Mouse (Mus musculus): ENCODE data around the gene Irak3.

Irak3 gene

DNA sequence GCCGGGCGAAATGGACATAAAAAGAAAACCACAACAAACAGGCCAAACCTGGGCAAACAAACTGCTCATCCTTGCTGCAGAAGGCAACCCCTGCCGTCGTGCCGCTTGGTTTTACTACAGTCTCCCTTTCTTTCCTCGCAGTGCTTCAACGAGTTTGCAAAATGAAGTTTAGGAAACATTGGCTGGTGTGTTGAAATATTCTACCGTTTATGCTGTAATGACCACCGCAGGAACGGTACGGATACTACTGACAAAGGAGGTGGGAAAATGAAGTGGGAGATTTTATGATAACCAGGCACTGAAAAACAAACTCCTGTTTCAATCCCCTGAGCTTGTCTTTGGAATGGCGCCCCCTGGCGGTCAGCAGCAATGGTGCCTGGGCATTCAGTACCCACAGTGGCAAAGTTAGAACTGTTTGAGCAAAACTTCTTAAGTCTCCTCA is at the start of gene Irak3:
Irak3 (minus strand) TSS at position 170 of the 442 bp plus-strand sequence.
- in situ Hi-C loops (cut with MboI, MseI) = loop anchor here (10.0 kb wide), 1 partner anchor 87 kb away; the partner anchor contains the start of gene Helb

DNA sequence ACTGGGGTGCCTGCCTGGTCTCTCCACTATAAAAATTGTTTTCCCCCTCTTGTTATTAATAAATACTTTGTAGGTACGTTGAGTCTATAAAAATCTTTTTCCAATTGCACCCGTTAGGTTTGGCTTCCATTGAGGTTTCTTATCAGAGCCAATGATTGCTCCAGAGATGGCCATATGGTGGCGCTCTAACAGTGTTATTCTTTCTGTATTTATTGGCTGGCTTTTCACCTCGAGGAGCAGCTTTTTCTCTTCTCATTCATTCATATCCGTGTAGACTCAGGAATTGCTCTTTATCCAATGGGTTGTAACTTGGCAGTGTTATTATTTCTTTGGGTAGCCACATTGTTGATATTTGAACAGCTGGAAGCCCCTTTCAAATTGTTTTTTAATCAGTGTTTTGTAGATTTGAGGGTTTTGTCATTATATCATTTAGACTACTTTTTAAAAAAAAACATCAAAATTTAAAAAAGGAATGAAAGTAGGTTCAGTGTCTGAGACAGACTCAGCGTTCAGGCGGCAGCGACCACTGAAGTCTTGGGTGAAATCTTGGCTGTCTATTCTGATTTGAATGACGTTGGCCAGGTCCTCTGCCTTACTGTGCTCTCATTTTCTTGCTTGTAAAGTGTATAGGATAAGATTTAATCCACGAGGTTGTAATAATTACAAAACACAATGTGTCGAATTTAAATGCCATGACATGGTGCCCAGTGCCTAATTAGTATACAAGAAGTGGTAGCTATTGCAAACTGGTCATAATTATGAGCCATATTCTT is 49.2 kb upstream of the Irak3 start:
- in situ Hi-C loops (cut with MboI, MseI) = loop anchor here (10.0 kb wide), 1 partner anchor 1804 kb away; no protein-coding TSS in a partner anchor

GRCm38 (mm10) chr10:120246994-120247750 is 45.2 kb upstream of the Irak3 start:
- in situ Hi-C loops (cut with MboI, MseI) = no loop called here

GRCm38 (mm10) chr10:120245681-120246080 is 43.8 kb upstream of the Irak3 start:
- in situ Hi-C loops (cut with MboI, MseI) = no loop called here

- in situ Hi-C loops (cut with MboI, MseI) = no loop called here
Measured at GRCm38 (mm10) chr10:120242421-120242820, 40.5 kb upstream of the Irak3 start.

DNA sequence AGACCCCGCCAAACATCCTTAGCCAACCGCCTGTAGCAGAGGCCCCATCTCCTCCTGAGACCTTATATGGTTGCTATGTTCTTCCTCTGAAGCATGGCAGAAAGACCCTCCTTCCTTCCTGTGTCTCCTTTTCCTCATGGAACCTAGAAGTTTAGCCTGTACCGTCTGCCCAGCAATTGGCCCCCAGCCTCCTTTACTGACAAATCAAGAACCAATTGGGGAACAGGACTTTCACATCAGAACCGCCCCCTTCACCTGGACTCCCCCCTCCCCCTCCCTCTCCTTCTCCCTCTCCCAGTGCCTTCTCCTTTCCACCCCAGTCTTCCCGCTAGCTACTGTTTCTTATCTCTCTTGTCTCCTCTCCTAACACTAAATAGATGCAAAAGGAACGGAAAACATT is 37.5 kb upstream of the Irak3 start:
- in situ Hi-C loops (cut with MboI, MseI) = no loop called here

DNA sequence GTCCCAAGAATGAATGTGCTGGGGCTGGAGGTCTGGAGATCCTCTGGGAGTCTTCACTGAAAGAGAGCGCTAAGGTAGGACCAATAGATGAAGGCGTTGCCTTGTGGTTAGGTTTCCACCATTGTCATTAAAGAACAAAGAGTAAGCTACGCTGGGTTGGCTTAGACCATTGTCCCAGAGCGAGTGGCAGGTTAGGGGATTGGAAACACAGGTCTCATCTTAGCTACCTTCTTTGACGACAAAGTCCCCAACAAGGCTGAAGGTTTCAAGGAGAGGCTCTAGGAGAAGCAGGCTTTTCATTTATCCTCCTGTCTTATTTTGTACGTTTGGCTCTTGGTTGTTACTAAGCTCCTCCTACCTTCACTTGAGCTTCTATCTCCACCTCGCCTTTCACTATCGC is 36.3 kb upstream of the Irak3 start:
- in situ Hi-C loops (cut with MboI, MseI) = no loop called here

- in situ Hi-C loops (cut with MboI, MseI) = no loop called here
Measured at GRCm38 (mm10) chr10:120236855-120237254, 34.9 kb upstream of the Irak3 start.

DNA sequence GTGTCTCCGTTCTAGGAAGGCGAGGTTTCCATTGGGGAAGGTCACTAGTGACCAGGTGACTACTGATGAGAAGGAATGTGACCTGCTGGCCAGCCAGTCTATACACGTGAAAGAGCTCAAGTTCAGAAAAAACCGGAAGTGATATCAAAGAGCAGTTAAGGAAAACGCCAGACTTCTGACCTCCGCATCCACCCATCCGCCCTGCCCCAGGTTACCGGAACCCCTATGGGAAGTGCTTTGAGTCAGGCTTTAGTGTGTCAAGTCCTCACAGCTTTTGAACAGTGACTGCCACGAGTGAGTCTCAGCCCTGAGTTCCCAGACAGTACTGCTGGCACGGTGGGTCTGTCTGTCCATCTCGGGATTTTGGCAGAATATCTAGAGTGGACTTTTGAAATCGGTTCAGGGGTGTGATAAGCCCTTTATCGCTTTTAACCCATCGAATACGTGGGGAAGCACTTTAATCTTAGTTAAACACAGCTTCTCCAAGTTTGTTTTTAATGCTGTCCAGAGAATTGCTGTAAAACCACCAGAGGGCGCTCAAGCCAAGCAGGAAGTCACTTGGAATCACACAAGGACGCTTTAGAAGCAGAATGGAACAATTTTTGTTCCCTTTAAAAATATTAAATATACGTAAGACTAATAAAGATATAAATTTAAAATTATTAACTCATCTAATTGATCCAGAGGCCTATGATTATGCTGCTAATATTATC is 31.9 kb upstream of the Irak3 start:
- in situ Hi-C loops (cut with MboI, MseI) = no loop called here

DNA sequence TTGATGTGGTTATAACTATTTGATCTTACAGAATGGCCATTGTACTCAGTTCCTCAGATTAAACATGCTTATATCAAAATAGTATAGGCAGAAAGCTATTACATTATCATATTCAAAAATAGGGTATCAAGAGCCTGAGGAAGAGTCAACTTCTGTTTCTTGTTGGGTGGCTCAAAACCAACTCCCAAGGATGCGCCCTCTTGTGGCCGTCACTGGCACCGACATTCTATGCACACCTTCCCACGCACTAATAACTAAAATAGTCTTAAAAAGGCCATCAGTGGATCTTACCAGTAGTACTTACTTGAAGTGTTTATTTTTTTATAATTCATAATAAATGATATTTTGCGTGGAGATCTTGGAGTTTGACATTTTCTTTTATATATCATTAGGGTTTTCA is 29.8 kb upstream of the Irak3 start:
- in situ Hi-C loops (cut with MboI, MseI) = no loop called here

DNA sequence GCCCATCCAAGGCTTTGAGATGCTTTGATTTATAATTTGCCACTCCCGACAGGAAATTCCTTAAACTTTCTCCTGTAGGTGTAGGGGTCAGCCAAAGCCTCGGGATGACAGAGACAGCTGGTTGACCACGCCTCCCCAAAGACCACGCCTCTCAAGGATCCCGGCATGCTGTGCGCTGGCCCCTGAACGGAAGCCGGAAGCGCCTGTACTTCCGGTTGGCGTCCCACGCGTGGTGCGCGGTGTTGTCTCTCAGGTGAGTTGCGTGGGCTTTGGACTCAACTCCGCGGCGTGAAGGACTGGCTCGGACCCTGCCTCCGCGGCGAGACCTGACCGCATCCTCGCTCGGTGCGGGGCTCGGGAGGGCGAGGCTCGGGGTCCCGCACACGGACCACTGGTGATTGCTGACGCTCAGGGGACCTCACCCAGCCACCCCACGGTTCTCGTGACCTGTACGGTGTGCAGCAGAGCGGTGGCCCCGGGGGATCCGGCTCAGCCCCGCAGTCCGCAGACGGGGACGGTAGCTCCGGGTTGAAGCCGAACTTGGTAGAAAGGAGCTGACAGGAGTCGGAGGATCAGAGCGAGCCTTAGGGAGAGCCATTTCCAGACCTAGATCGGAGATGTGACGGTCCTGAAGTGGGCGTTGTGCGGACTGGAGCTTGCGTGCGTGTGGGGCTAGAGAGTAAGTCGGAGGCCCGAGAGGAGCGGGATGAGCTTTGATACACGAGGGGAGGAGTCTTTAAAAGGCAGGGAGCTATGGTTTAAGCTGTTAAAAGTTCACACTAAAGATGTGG is 25.1 kb upstream of the Irak3 start, which contains the start of gene Llph:
Llph (plus strand) TSS at position 200 of the 791 bp plus-strand sequence.
- in situ Hi-C loops (cut with MboI, MseI) = loop anchor here (5.0 kb wide), 1 partner anchor 1280 kb away; no protein-coding TSS in a partner anchor

- in situ Hi-C loops (cut with MboI, MseI) = no loop called here
Measured at GRCm38 (mm10) chr10:120220776-120221175, 18.8 kb upstream of the Irak3 start.

- in situ Hi-C loops (cut with MboI, MseI) = loop anchor here (5.0 kb wide), 1 partner anchor 1347 kb away; the partner anchor contains the start of gene Dyrk2
Measured at GRCm38 (mm10) chr10:120219578-120220359, 17.8 kb upstream of the Irak3 start.

DNA sequence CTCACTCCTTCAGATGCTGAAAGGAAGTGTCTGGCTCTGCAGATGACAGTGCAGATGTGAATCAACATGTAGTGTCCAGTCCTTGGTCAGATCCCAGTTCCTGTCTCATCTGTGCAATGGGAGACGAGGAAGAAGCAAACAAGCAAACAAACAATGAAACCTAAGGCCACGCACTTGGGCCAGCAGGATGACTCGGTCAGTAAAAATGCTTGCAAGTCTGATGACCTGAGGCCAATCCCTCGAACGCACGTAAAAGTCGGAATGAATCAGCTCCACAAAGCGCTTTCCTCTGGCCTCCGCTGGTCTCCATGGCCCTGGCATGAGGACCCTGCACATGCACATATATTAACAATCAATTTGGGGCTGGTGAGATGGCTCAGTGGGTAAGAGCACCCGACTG is 17.1 kb upstream of the Irak3 start:
- in situ Hi-C loops (cut with MboI, MseI) = loop anchor here (5.0 kb wide), 1 partner anchor 1347 kb away; the partner anchor contains the start of gene Dyrk2

GRCm38 (mm10) chr10:120217099-120217498 is 15.2 kb upstream of the Irak3 start:
- in situ Hi-C loops (cut with MboI, MseI) = loop anchor here (5.0 kb wide), 1 partner anchor 1345 kb away; the partner anchor contains the start of gene Dyrk2

DNA sequence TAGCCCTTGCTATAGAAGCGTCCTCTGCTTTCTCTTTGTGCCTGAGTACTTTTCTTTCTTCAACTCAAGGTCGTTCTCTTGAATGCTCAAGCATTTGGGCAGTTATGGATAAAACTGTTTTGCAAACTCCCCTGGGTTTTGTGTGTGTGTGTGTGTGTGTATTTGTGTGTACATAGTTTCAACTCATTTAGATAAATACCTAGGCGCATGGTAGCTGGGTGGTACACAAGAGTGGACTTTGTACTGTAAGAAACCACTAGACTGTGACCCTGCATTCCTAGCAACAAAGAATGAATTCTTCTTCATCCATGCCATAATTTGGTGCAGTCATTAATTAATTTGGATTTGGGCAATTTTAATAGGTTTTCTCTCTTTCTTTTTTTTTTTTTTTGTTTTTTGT is 8.2 kb upstream of the Irak3 start:
- in situ Hi-C loops (cut with MboI, MseI) = no loop called here

DNA sequence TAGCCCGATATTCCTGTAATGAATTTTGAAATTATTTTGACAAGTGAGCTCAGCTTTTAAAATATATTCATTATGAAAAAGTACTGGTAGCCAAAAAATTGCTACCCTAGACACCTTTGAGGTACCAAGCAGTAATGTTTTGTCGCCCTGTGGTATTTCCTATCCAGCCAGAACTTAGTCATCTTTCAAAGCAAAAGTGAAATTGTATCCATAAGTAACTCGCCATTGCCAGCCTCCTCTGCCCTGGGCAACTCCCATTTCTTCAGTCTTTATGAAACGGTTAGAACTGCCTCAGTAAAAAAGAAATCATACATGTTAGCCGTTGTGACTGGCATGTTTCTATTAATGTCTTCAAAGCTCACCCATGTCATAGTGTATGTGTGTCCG is 7.6 kb upstream of the Irak3 start:
- in situ Hi-C loops (cut with MboI, MseI) = loop anchor here (10.0 kb wide), 1 partner anchor 95 kb away; the partner anchor contains the start of gene Helb

GRCm38 (mm10) chr10:120208575-120209538 is 6.9 kb upstream of the Irak3 start:
- in situ Hi-C loops (cut with MboI, MseI) = loop anchor here (10.0 kb wide), 1 partner anchor 94 kb away; the partner anchor contains the start of gene Helb

DNA sequence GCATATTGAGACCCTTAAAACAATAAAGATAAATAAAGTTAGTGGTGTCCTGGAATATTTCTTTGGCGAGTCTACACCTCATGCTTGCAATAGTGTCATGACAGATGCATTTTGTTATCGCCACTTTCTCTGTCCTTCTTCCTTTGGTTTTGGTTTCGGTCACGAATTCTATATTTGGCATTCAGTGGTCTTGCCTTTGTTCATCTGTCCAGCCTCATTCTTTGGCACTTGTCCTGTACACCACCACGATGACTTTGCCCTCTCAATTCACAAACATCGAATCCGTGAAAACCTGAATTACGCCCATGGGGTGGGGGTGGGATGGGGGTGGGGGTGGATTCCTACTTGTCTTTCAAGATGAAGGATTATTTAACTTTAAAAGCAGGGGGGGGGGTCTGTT is 6.1 kb upstream of the Irak3 start:
- in situ Hi-C loops (cut with MboI, MseI) = loop anchor here (10.0 kb wide), 1 partner anchor 93 kb away; the partner anchor contains the start of gene Helb
